Mouse (Mus musculus) kidney, adult 2 months (tissue): ENCODE measurements around the gene Dffa.
"Not testable (repeated sequence)": the region's sequence is repeated elsewhere in the genome, so short reads cannot be mapped to it uniquely, and the experiment has no call there.

Source experiments
- CTCF ChIP-seq: fragments of 200-500 bp; conservative IDR thresholded peaks from 2 replicates; pipeline ENCODE4 v1.5.1; 2011; ENCODE audit warnings: low read depth, mild to moderate bottlenecking, control low read depth, low read length, moderate library complexity, mixed read lengths; ENCODE audit not compliant: insufficient read depth, insufficient read length
- POLR2A ChIP-seq: fragments of 200-500 bp; IDR thresholded peaks from one replicate; pipeline ENCODE4 v1.6.1; 2011; ENCODE audit warnings: low read depth, low read length, control low read depth

- TF ChIP-seq POLR2A, CTCF: not testable (repeated sequence)
Measured at GRCm38 (mm10) chr4:149100449-149100848, 3.5 kb upstream of the Dffa start.
